Mouse (Mus musculus) heart, embryonic 16.5 days (tissue): ENCODE data around the gene Adrm1. TPM values are rescaled to one million over a fixed set of nuclear protein-coding genes. Genes with fewer than 3 reads are reported as not detected.
A peak's percentile ranks its signal among the peaks of the same experiment; 100 is the strongest.

Experiments used
- ATAC-seq: fragments of 200-750 bp; cut with Nextera tagmentation; replicated peaks from 2 replicates; pipeline ENCODE4 v1.8.0; 2017; ENCODE audit warnings: moderate number of reproducible peaks; ENCODE audit not compliant: insufficient read depth, low FRiP score; ENCODE audit errors: extremely low read depth
- H3K27ac ChIP-seq: fragments of 300-500 bp; sonication (generic); 2 replicates; pipeline ENCODE4 v1.5.1; 2014; ENCODE audit warnings: mild to moderate bottlenecking, low read length, control low read depth, moderate library complexity
- H3K27me3 ChIP-seq: fragments of 300-500 bp; sonication (generic); 2 replicates; pipeline ENCODE4 v1.6.1; 2014; ENCODE audit warnings: low read length, mixed read lengths; ENCODE audit not compliant: control insufficient read depth, insufficient read depth
- H3K36me3 ChIP-seq: fragments of 300-500 bp; sonication (generic); 2 replicates; pipeline ENCODE4 v1.6.1; 2014; ENCODE audit not compliant: control insufficient read depth, insufficient read depth
- H3K4me1 ChIP-seq: fragments of 300-500 bp; sonication (generic); 2 replicates; pipeline ENCODE4 v1.6.1; 2014; ENCODE audit warnings: low read length, mixed read lengths; ENCODE audit not compliant: control insufficient read depth, insufficient read depth
- H3K4me2 ChIP-seq: fragments of 300-500 bp; sonication (generic); 2 replicates; pipeline ENCODE4 v1.6.1; 2014; ENCODE audit warnings: low read depth, mild to moderate bottlenecking, control low read depth, low read length
- H3K4me3 ChIP-seq: fragments of 300-500 bp; sonication (generic); 2 replicates; pipeline ENCODE4 v1.5.1; 2014; ENCODE audit warnings: mild to moderate bottlenecking, control low read depth, low read length
- H3K9ac ChIP-seq: fragments of 300-500 bp; sonication (generic); 2 replicates; pipeline ENCODE4 v1.6.1; 2014; ENCODE audit warnings: low read length, control low read depth
- H3K9me3 ChIP-seq: fragments of 300-500 bp; sonication (generic); replicated peaks from 2 replicates; pipeline ENCODE4 v1.6.1; 2016; ENCODE audit warnings: low read length; ENCODE audit not compliant: control insufficient read depth
- WGBS: fragments of 180-500 bp; shearing (Covaris S2); extraction: QIAGEN DNeasy Blood & Tissue Kit; methylation state at CpG from one replicate; pipeline ENCODE4 v1.1.7; 2014; 5-methylcytosine and 5-hydroxymethylcytosine counted together
- polyA plus RNA-seq: library from polyadenylated mRNA; unstranded; fragments of >200 nt; fragmentation: Nextera tagmentation; extraction: Ambion mirVana; gene quantifications from 2 replicates; pipeline ENCODE4 v1.2.1, GENCODE M21; 2015

Gene Adrm1
- polyA plus RNA-seq, 1 experiment from 2014 or later, result 133 TPM

GRCm38 (mm10) chr2:180207840-180208239 lies 36.6 kb downstream of the Adrm1 start:
- peak overlapping the region; percentile 58 for H3K27ac ChIP-seq

GRCm38 (mm10) chr2:180208976-180209375 lies 37.7 kb downstream of the Adrm1 start:
- H3K4me3 ChIP-seq, result no peak overlapping the region

More at GRCm38 (mm10) chr2:180207840-180208239, 36.6 kb downstream of the Adrm1 start:
- Histone ChIP-seq H3K36me3 (peaks cover 6% of the 10 kb centered on the region; the same call in 1 of the 2 replicates), H3K9me3 (peaks cover 5% of the 10 kb centered on the region), H3K27me3 (no peaks in the 10 kb centered on the region), H3K4me1 (peaks cover 5% of the 10 kb centered on the region), H3K4me2 (no peak overlapping the region), H3K9ac (0 out of 2 replicates have a peak overlapping the region, but pooled peaks have one; percentile 20), H3K4me3 (no peak overlapping the region)
- WGBS, result 58% methylated on average over 7 of the region's 7 CpGs
- ATAC-seq, result peak; percentile 30; the same call in 1 of the 2 replicates

GRCm38 (mm10) chr2:180212255-180212654 lies 41.0 kb downstream of the Adrm1 start:
- H3K27ac ChIP-seq, result no peak overlapping the region
- peaks cover 5% of the 10 kb centered on the region for H3K9me3 ChIP-seq
- H3K36me3 ChIP-seq, result no peaks in the 10 kb centered on the region
- no peak overlapping the region for H3K4me2 ChIP-seq
- no peak overlapping the region for H3K9ac ChIP-seq
- no peak for ATAC-seq
- H3K27me3 ChIP-seq, result no peaks in the 10 kb centered on the region
- no peak overlapping the region for H3K4me3 ChIP-seq
- H3K4me1 ChIP-seq, result peaks cover 30% of the 10 kb centered on the region
- WGBS, result 95% methylated on average over 3 of the region's 3 CpGs

More at GRCm38 (mm10) chr2:180208976-180209375, 37.7 kb downstream of the Adrm1 start:
- Histone ChIP-seq H3K4me2 (no peak overlapping the region), H3K4me1 (peaks cover 5% of the 10 kb centered on the region), H3K27me3 (no peaks in the 10 kb centered on the region), H3K27ac (no peak overlapping the region), H3K36me3 (peaks cover 6% of the 10 kb centered on the region; the same call in 1 of the 2 replicates), H3K9me3 (peaks cover 5% of the 10 kb centered on the region), H3K9ac (no peak overlapping the region)
- ATAC-seq, result no peak
- WGBS, result 76% methylated on average over 1 of the region's 1 CpGs

GRCm38 (mm10) chr2:180214352-180214978 lies 43.2 kb downstream of the Adrm1 start:
- Histone ChIP-seq H3K9ac (peak overlapping the region; percentile 31; the same call in 1 of the 2 replicates), H3K4me2 (no peak overlapping the region), H3K4me1 (peaks cover 47% of the 10 kb centered on the region)

GRCm38 (mm10) chr2:180215011-180215461 lies 43.8 kb downstream of the Adrm1 start:
- Histone ChIP-seq H3K27ac (peak overlapping the region; percentile 65), H3K4me2 (no peak overlapping the region), H3K9me3 (peaks cover 5% of the 10 kb centered on the region), H3K9ac (0 out of 2 replicates have a peak overlapping the region, but pooled peaks have one; percentile 31), H3K36me3 (no peaks in the 10 kb centered on the region), H3K27me3 (no peaks in the 10 kb centered on the region), H3K4me3 (no peak overlapping the region), H3K4me1 (peaks cover 47% of the 10 kb centered on the region)
- ATAC-seq, result no peak
- WGBS, result 45% methylated on average over 8 of the region's 8 CpGs

More at GRCm38 (mm10) chr2:180214352-180214978, 43.2 kb downstream of the Adrm1 start:
- WGBS, result 47% methylated on average over 4 of the region's 4 CpGs
- peak; percentile 35; the same call in 1 of the 2 replicates for ATAC-seq
- no peaks in the 10 kb centered on the region for H3K27me3 ChIP-seq
- H3K27ac ChIP-seq, result peak overlapping the region; percentile 65
- peaks cover 5% of the 10 kb centered on the region for H3K9me3 ChIP-seq
- H3K4me3 ChIP-seq, result no peak overlapping the region
- no peaks in the 10 kb centered on the region for H3K36me3 ChIP-seq

DNA sequence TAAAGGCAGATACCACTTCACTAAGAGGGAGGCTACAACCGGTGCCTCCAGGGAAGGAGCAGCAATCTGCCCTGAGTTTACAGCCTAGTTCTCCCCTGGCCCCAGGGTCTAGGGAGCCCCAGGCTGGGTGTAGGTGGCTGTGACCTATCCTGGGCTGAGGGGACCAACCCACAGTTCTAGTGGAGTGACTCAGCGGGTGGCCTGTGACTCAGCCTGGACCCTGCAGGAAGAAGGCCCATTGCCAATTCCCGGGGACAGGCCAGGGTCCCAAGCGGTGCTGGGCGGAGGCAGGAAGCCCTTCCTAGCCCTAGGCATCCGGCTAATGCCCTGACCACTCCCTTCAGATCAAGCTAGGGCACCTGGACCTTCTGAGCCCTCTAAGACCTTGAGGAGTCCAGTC lies 44.7 kb downstream of the Adrm1 start:
- no peaks in the 10 kb centered on the region for H3K27me3 ChIP-seq
- peak overlapping the region; percentile 29; the same call in 1 of the 2 replicates for H3K27ac ChIP-seq
- peaks cover 3% of the 10 kb centered on the region for H3K9me3 ChIP-seq
- H3K4me3 ChIP-seq, result no peak overlapping the region
- peak overlapping the region; percentile 8; the same call in 1 of the 2 replicates for H3K9ac ChIP-seq
- H3K4me2 ChIP-seq, result no peak overlapping the region
- peaks cover 47% of the 10 kb centered on the region for H3K4me1 ChIP-seq
- WGBS, result 58% methylated on average over 6 of the region's 6 CpGs
- H3K36me3 ChIP-seq, result no peaks in the 10 kb centered on the region; the same call in 1 of the 2 replicates
- ATAC-seq, result no peak

- no peak for ATAC-seq
- H3K4me3 ChIP-seq, result no peak overlapping the region
- no peak overlapping the region for H3K27ac ChIP-seq
- H3K9ac ChIP-seq, result 0 out of 2 replicates have a peak overlapping the region, but pooled peaks have one; percentile 13
- H3K4me2 ChIP-seq, result no peak overlapping the region
- H3K36me3 ChIP-seq, result no peaks in the 10 kb centered on the region; the same call in 1 of the 2 replicates
- H3K4me1 ChIP-seq, result peaks cover 51% of the 10 kb centered on the region
- no peaks in the 10 kb centered on the region for H3K27me3 ChIP-seq
- peaks cover 3% of the 10 kb centered on the region for H3K9me3 ChIP-seq
- WGBS, result 54% methylated on average over 5 of the region's 5 CpGs
Measured at GRCm38 (mm10) chr2:180216921-180217320, 45.6 kb downstream of the Adrm1 start.

DNA sequence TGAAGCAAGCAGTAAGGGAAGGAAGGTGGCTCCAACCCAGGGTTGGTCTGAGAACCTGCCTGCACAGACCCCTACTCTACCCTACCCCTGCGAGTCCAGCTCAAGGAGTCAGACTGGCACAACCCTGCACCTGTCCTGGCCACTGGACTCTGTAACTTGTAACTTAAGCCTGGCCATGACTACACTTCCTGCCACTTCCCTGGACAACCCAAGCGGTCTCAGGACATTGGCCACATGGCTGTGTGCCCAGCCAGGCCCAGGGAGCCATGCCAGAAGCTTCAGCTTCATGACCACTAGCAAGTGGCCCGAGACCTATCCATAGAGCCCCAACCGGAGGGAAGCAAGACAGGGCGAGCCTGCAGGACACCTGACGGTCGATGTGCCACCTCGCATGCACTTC lies 46.3 kb downstream of the Adrm1 start:
- peaks cover 58% of the 10 kb centered on the region for H3K4me1 ChIP-seq
- no peaks in the 10 kb centered on the region for H3K9me3 ChIP-seq
- no peak overlapping the region for H3K4me3 ChIP-seq
- H3K4me2 ChIP-seq, result no peak overlapping the region
- no peaks in the 10 kb centered on the region for H3K27me3 ChIP-seq
- no peak for ATAC-seq
- WGBS, result 75% methylated on average over 8 of the region's 8 CpGs
- no peak overlapping the region for H3K27ac ChIP-seq
- no peak overlapping the region for H3K9ac ChIP-seq
- no peaks in the 10 kb centered on the region; the same call in 1 of the 2 replicates for H3K36me3 ChIP-seq

- Histone ChIP-seq H3K36me3 (no peaks in the 10 kb centered on the region; the same call in 1 of the 2 replicates), H3K4me1 (peaks cover 64% of the 10 kb centered on the region), H3K4me3 (no peak overlapping the region), H3K4me2 (no peak overlapping the region), H3K9me3 (no peaks in the 10 kb centered on the region), H3K27me3 (no peaks in the 10 kb centered on the region), H3K27ac (peak overlapping the region; percentile 68), H3K9ac (peak overlapping the region; percentile 38)
- WGBS, result 49% methylated on average over 3 of the region's 3 CpGs
- no peak for ATAC-seq
Measured at GRCm38 (mm10) chr2:180218241-180218640, 47.0 kb downstream of the Adrm1 start.
